Mouse (Mus musculus) 3134 (cell line): ENCODE measurements at regions not wholly inside any gene's neighbourhood (a gene's known extent, or its start where the extent isn't known, plus 50 kb on each side); places are given as distances from the start of the nearest gene placed in this dataset.

Experiments
- DNase-seq: peaks from one replicate; pipeline ENCODE4 v3.0.0-alpha.2; 2011; ENCODE audit warnings: low spot score; ENCODE audit not compliant: insufficient read length; ENCODE audit errors: extremely low read depth

DNA sequence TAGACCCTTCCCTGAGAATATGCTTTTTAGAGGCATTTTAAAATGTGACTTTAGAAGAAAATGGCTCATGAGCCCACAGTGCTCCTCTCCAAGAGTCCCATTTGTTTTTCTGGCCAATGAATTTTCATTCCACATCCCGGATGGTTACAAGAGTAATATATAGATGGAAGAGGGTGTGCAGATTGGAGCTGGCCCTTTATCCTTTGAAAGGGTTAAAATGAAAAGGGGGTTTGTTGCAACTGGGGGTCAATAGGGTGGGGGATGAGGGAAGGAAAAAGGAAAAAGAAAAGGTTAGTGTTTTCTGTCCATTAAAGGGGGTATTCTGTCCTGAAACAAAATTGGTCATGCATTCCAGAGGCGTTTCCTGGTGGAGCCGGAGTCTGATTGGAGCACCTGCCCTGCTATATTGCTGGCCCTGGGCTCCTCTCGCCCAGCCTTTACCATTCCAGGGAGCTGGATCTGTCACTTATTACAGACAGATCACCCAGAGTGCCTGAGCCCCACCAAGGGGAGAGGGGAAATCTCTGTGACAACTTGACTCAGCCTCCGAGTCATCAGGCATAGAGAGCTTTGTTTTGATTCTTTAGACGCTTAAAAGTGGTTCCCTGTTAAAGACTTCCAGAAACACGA, 666.7 kb downstream of the Pkhd1 start:
- DNase-seq: no peak

- no peak for DNase-seq
Observed at GRCm38 (mm10) chr1:19951680-19952248, 666.1 kb downstream of the Pkhd1 start.

DNA sequence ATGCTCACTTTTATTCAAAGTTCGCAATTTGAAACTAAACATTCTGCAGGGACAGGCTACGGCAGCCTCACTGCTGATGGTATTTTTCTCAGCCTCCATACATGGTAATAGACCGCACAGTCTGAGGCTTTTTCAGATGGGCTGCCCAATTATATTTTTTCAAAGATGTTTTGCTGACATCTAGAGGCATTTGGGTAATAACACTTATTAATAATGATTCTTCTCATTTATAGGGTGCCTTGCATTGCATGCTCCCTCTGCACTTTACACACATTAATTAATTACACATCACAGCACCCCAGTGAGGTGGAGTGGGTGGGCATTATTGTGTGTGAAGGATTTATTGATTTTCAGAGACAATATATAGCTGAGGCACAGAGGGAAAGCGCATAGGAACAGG, 644.5 kb downstream of the Pkhd1 start:
- peak; percentile 16 for DNase-seq

DNA sequence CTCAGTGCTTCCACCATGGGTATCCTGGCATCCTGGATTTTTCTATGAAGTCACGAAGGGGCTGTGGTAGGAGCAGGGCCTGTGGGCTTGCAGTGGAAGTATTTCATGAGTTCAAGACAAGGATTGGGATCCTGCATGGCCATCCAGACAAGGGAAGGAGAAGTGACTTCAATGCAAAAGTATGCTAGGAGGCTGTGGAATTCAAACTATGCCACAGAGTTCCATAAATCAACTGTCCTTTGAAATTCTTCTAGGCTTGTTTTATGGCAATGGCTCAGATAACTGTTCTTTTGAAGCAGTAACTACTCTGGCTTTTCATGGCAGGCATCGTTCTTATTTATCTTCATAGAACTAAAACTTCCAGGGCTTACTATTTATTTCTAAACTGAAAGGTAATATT, 643.9 kb downstream of the Pkhd1 start:
- peak; percentile 50 for DNase-seq

GRCm38 (mm10) chr1:19975436-19975835, 642.4 kb downstream of the Pkhd1 start:
- no peak for DNase-seq

DNA sequence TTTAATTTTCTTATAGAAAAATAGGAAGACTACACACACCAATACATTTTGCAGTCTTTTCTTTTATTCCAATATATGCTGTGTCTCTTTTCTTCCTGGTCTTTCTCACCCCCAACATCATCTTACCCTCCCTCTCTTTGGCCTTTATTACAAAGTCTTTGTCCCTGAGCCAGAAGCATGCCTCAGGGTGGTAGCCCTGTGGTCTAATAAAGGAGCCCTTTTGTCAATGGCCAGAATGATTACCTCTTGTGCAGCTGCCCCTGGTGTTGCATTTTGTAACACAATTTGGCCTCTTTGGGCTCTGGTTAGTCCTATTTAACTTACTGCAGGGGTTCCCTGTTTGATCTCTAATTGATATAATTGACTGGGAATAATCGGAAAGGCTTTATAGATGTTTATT, 636.7 kb downstream of the Pkhd1 start:
- no peak for DNase-seq

DNA sequence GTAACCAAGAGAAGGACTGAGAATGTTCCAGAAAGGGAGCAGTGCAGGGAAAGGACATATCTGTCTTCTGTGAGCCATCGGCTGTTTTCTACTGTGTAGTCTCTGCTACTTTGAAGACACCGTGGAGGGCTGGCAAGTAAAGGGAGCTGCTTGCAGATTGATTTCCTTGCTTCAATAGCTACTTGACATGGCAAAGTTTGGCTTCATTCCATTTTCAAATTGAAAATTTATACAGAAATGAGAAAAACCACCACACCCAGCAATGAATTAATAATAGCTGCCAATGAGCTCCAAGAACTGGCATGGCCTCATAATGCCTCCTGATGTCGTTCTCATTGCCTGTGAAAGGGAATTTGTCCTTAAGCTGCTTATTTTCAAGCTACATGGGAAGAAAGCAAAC, 635.1 kb downstream of the Pkhd1 start:
- no peak for DNase-seq

- no peak for DNase-seq
Observed at GRCm38 (mm10) chr1:19983504-19983903, 634.4 kb downstream of the Pkhd1 start.

- no peak for DNase-seq
Observed at GRCm38 (mm10) chr1:19989921-19990320, 627.9 kb downstream of the Pkhd1 start.
